Mouse (Mus musculus): ENCODE measurements around the gene Spem2.

Spem2 gene

DNA sequence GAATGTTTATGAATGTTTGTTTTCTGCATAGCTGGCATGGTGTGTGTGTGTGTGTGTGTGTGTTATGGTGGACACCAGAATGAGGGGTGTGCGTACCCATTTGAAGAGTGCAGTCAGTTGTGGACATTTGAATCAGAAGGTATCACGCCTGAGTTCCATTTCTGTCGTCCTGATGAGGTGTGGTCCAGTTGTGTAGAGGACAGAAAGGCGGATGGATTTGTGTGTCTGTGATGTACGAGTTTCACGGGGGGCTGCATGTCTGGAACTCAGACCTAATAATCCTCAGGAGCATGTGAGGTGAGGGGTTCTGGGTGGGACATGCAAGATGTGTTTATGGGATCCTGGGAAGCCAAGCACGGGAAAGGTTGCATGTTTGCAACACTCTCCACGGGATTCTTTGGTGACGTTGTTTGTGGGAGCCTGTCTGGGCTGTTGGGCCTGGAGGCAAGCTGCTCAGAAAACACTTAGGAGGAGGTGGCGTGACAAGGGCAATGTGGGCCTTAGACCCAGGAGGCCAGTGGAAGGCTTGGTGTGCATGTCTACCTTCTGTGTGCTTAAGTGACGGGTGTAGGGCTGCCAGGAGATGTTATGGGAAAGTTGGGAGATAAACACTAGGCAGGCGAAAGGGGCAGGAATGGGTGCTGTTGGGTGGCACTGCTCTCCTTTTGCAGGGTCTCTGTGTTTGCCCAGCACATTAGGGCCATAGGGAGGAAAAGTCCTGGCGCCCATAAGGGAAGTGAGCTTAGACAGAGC, 51.2 kb downstream of the Spem2 start:
- in situ Hi-C loops (cut with MboI, MseI): loop anchor here in 1 of 2 experiments (25.0 kb wide), 1 partner anchor 1305 kb away; no protein-coding TSS in a partner anchor
